Mouse (Mus musculus) myocyte (in vitro differentiated cells): ENCODE results near the gene Tmppe.

Experiments used
- CEBPB ChIP-seq: IDR thresholded peaks from 2 replicates; pipeline ENCODE4 v1.6.1; 2011; ENCODE audit warnings: mild to moderate bottlenecking, moderate library complexity; ENCODE audit not compliant: poor library complexity, insufficient read depth, severe bottlenecking
- E2F4 ChIP-seq: IDR thresholded peaks from one replicate; pipeline ENCODE4 v1.6.1; 2011; ENCODE audit warnings: mild to moderate bottlenecking, control low read depth, moderate library complexity; ENCODE audit not compliant: insufficient read depth
- MAX ChIP-seq: IDR thresholded peaks from one replicate; pipeline ENCODE4 v1.6.1; 2011; ENCODE audit warnings: low read depth, mild to moderate bottlenecking, control low read depth
- MYOD1 ChIP-seq, 3 experiments: IDR thresholded peaks; one replicate each; pipeline ENCODE4 v1.6.1; 2011; ENCODE audit warnings: control low read depth in 2 of 3, low read depth in 2 of 3, mild to moderate bottlenecking in 2 of 3, moderate library complexity in 1 of 3; ENCODE audit not compliant: insufficient read length in 2 of 3, control insufficient read depth in 1 of 3
- MYOG ChIP-seq, 3 experiments: IDR thresholded peaks; one replicate each; pipeline ENCODE4 v1.6.1; 2011; ENCODE audit warnings: control low read depth in 2 of 3, low read depth in 2 of 3, mild to moderate bottlenecking in 2 of 3; ENCODE audit not compliant: insufficient read length in 2 of 3, control insufficient read depth in 1 of 3, insufficient read depth in 1 of 3
- POLR2A ChIP-seq: IDR thresholded peaks from one replicate; pipeline ENCODE4 v1.6.1; 2011; ENCODE audit warnings: low read depth, mild to moderate bottlenecking, control low read depth, moderate library complexity; ENCODE audit not compliant: insufficient read length
- POLR2AphosphoS2 ChIP-seq: IDR thresholded peaks from one replicate; pipeline ENCODE4 v1.6.1; 2011; ENCODE audit warnings: low read depth, control low read depth; ENCODE audit not compliant: insufficient read length
- REST ChIP-seq: IDR thresholded peaks from one replicate; pipeline ENCODE4 v1.6.1; 2011; ENCODE audit warnings: mild to moderate bottlenecking, control low read depth, moderate library complexity; ENCODE audit not compliant: insufficient read depth, insufficient read length
- USF1 ChIP-seq: IDR thresholded peaks from one replicate; pipeline ENCODE4 v1.6.1; 2011; ENCODE audit warnings: low read depth, mild to moderate bottlenecking, control low read depth, moderate library complexity

- TF ChIP-seq POLR2A = no peak
- no peak for TF ChIP-seq USF1
- no peak for TF ChIP-seq MAX
- TF ChIP-seq POLR2AphosphoS2 = no peak
- no peak for TF ChIP-seq MYOG (IDR thresholded peaks at IDR 0.05; ENCODE audit: control insufficient read depth in 1 of 3, insufficient read depth in 1 of 3, insufficient read length in 2 of 3, low read depth in 2 of 3)
- TF ChIP-seq CEBPB = no peak
- no peak for TF ChIP-seq E2F4
- no peak for TF ChIP-seq MYOD1 (IDR thresholded peaks at IDR 0.05; ENCODE audit: control insufficient read depth in 1 of 3, insufficient read length in 2 of 3, low read depth in 2 of 3)
- TF ChIP-seq REST = no peak
Measured at GRCm38 (mm10) chr9:114400588-114400948, 337 bp upstream of the Tmppe start.
